Mouse (Mus musculus) left cerebral cortex, postnatal 10 days (tissue): ENCODE data around the gene Ipmk. TPM values are rescaled to one million over a fixed set of nuclear protein-coding genes. Genes with fewer than 3 reads are reported as not detected.
A peak's percentile ranks its signal among the peaks of the same experiment; 100 is the strongest.
"Not testable (repeated sequence)": the region's sequence is repeated elsewhere in the genome, so short reads cannot be mapped to it uniquely, and the experiment has no call there.

ENCODE experiments used
- DNase-seq, 2 experiments: peaks; one replicate each; pipeline ENCODE4 v3.0.0; 2021 to 2022; ENCODE audit warnings: low spot score in 2 of 2, mixed read lengths in 1 of 2; ENCODE audit errors: extremely low spot score in 1 of 2
- intact Hi-C: fragments of 180-260 bp; cut with DNase I; formaldehyde crosslinking; loops from one replicate; pipeline ENCODE4 v1.15.1; 2025
- total RNA-seq, 2 experiments: library from RNA; stranded (reverse); gene quantifications; 2 replicates each; pipeline ENCODE4 v1.2.3; 2021

Ipmk gene
- total RNA-seq, 2 experiments from 2014 or later: 32.1 to 34.7 TPM

GRCm38 (mm10) chr10:71361836-71362562 is 14.4 kb downstream of the Ipmk start:
- DNase-seq: peak in 1 of 2 experiments; percentile 33
- intact Hi-C loops: no loop called here

GRCm38 (mm10) chr10:71363440-71363839 is 15.9 kb downstream of the Ipmk start:
- intact Hi-C loops: no loop called here
- no peak for DNase-seq

- intact Hi-C loops: no loop called here
- no peak for DNase-seq
Observed at GRCm38 (mm10) chr10:71363858-71364257, 16.3 kb downstream of the Ipmk start.

GRCm38 (mm10) chr10:71368128-71368940 is 20.8 kb downstream of the Ipmk start:
- intact Hi-C loops: no loop called here
- no peak for DNase-seq

- DNase-seq: no peak
- intact Hi-C loops: no loop called here
Observed at GRCm38 (mm10) chr10:71369466-71369865, 21.9 kb downstream of the Ipmk start.

GRCm38 (mm10) chr10:71371881-71372280 is 24.3 kb downstream of the Ipmk start:
- intact Hi-C loops: no loop called here
- no peak for DNase-seq

GRCm38 (mm10) chr10:71373706-71374105 is 26.1 kb downstream of the Ipmk start:
- intact Hi-C loops: no loop called here

GRCm38 (mm10) chr10:71376014-71376413 is 28.5 kb downstream of the Ipmk start:
- intact Hi-C loops: no loop called here
- no peak for DNase-seq

More at GRCm38 (mm10) chr10:71373706-71374105, 26.1 kb downstream of the Ipmk start:
- no peak for DNase-seq

- intact Hi-C loops: no loop called here
- DNase-seq: no peak
Observed at GRCm38 (mm10) chr10:71380406-71380805, 32.8 kb downstream of the Ipmk start.

GRCm38 (mm10) chr10:71381471-71382033 is 34.0 kb downstream of the Ipmk start:
- intact Hi-C loops: no loop called here
- no peak for DNase-seq

- DNase-seq: no peak
- intact Hi-C loops: no loop called here
Observed at GRCm38 (mm10) chr10:71382109-71382508, 34.5 kb downstream of the Ipmk start.

GRCm38 (mm10) chr10:71382858-71383551 is 35.4 kb downstream of the Ipmk start:
- DNase-seq: no peak
- intact Hi-C loops: no loop called here

- DNase-seq, intact Hi-C loops: not testable (repeated sequence)
Observed at GRCm38 (mm10) chr10:71383552-71383924, 36.0 kb downstream of the Ipmk start.

- intact Hi-C loops: no loop called here
- no peak for DNase-seq
Observed at GRCm38 (mm10) chr10:71384159-71385044, 36.8 kb downstream of the Ipmk start.

- no peak for DNase-seq
- intact Hi-C loops: no loop called here
Observed at GRCm38 (mm10) chr10:71389311-71389710, 41.7 kb downstream of the Ipmk start.

GRCm38 (mm10) chr10:71398383-71399145 is 51.0 kb downstream of the Ipmk start:
- intact Hi-C loops: no loop called here
- no peak for DNase-seq

- intact Hi-C loops: no loop called here
- DNase-seq: no peak
Observed at GRCm38 (mm10) chr10:71399399-71399798, 51.8 kb downstream of the Ipmk start.

GRCm38 (mm10) chr10:71399987-71400386 is 52.4 kb downstream of the Ipmk start:
- intact Hi-C loops: loop anchor here (2.0 kb wide), 1 partner anchor 73 kb away; no protein-coding TSS in a partner anchor
- DNase-seq: no peak
